Mouse (Mus musculus): Measurements from ENCODE around the gene Klhl2.
A peak's percentile ranks its signal among the peaks of the same experiment; 100 is the strongest.

Klhl2 gene

GRCm38 (mm10) chr8:64831656-64832055 is 18.2 kb downstream of the Klhl2 start:
- no peak for DNase-seq (ENCODE audit: low spot score in 2 of 2)

DNA sequence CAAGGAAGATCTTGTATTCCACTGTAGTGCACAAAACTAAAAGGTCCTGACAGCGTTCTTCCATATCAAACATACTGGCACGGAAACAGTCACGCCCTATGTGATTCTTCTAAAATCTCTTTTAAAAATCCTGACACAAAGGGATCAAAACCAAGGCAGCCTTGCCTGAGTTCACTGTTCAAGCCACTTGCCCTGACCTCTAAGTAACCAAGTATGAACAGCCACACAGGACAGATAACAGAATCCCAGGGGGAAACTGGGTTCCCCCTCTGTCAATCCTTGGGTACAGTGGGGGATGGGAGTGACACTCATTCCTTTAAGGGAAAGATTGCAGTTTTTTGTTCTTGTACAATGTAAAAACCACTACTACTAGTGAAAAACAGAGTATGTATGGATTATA is 19.9 kb downstream of the Klhl2 start:
- no peak for DNase-seq (ENCODE audit: low spot score in 2 of 2)

- no peak for DNase-seq (ENCODE audit: low spot score in 2 of 2)
These were observed 20.4 kb downstream of the Klhl2 start for GRCm38 (mm10) chr8:64829391-64829790.

DNA sequence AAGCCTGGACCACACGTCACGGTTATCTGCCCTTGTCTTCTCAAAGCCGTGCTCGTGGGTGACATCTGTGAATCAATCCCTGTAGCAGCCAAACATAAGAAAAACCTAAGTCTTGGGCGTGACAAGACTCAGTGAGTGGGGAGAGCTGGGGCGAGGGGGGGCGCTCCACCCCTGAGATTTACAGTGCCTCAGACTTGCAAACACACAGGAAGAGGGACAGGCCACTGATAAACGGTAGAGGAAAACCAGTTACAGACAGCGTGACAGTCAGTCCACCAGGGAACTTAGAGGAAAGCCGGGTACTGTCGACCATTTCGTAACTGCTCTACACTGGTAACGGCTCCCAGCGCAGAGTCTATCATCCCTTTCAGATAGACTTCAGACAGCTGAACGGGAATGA is 21.4 kb downstream of the Klhl2 start:
- no peak for DNase-seq (ENCODE audit: low spot score in 2 of 2)

DNA sequence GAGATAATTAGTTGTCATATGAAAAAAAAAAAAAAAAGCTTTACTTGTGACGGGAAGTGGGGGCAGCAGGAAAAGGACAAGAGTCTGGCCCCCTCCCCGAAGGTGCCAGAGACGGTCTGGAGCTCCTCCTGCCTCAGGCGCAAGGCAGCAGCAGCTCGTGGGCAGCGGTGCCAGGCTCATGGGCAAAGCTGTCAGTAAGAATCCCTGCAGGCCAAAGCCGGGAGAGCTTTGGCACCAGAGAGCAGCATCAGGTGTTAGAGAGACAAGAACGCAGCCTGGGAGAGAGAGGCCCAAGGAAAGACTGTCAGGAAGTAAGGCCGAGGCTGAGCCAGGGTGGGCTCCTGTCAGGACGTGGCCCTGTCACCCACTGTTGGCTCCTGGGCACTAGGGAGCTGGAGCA is 22.5 kb downstream of the Klhl2 start:
- DNase-seq (ENCODE audit: low spot score in 2 of 2), result no peak

DNA sequence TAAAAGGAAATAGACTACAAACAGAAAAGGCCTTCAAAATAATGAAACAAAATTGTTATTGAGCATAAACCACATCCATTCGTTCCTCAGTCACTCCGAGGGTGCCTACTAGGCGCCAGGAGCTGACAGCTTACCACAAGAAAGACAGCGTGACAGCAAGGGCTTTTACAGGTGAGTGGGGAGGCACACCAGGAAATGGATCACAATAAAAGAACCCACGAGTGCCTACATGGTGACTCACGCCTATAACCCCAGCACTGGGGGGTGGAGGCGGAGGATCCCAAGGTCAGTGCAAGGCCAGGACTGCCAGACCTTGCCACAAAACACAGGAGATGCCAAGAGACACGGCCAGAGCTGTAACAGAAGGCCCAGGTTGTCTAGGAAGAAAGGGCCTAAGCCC is 23.4 kb downstream of the Klhl2 start:
- DNase-seq (ENCODE audit: low spot score in 2 of 2), result no peak

- DNase-seq (ENCODE audit: low spot score in 2 of 2), result no peak
These were observed 25.9 kb downstream of the Klhl2 start for GRCm38 (mm10) chr8:64823905-64824304.

DNA sequence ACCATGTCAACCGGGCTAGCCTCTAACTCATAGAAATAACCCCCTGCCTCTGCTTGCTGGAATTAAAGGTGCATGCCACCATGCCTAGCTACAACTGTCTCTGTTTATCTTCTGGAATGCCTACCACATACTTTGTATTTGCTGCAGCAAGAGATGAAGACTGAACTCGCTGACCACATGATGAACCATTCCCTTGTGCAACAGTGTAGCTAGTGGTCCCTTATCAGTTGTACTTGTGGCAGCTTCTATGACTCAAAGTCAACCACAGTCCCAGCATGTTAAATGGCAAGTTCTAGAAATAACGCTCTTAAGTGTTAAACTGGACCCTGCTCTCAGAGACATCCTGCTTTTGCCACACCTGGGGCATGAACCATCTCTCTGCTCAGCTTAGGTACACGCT is 28.9 kb downstream of the Klhl2 start:
- DNase-seq (ENCODE audit: low spot score in 2 of 2), result no peak

DNA sequence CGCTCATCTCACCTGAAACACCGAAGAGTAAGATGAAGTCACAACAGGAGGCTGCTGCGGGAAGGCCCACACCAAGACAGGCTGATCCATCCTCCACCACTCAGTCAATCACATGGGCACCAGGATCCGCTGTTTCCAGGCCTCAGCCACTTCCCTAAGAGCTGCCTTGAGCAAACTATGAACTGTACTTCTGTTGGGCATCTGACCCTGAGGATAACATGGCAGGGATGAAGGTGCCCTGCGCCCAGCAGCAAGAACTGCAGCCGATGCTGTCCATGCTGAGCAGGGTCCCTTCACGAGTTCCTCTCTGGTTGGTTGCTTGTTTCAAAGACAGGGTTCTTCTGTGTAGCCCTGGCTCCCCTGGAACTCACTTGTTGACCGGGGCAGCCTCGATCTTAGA is 38.0 kb downstream of the Klhl2 start:
- no peak for DNase-seq (ENCODE audit: low spot score in 2 of 2)

DNA sequence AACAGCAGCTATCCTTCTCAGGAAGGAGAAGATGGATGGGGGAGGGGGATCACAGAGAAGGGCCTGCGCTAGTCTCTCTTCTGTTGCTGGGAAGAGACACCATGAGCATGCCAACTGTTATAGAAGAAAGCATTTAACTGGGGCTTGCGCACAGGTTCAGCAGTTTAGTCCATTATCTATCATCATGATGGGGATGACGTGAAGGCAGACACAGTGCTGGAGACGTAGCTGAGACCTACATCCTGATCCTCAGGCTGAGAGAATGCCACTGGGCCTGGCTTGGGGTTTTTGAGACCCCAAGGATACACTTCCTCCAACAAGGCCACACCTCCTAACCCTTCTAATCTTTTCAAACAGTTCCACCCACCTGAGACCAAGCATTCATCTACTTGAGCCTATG is 38.7 kb downstream of the Klhl2 start:
- DNase-seq (ENCODE audit: low spot score in 2 of 2), result no peak

DNA sequence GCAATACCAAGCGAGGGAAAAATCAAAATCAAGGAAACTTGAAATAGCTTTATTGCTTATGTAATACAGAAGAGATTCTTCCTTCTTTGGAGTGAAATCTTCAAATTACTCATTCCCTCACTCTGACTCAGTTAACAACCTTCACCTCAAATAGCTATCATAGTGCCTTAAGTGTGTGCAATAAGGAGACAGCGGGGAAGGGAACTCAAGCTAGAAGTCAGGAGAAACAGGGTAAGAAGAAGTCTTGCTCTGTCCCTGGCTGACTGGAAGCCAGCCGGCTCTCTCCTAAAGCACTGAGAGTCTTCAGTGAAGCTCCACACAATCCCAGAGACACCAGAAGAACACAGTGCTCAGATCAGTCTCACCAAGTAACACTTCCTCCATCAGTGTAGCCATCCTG is 43.3 kb downstream of the Klhl2 start:
- DNase-seq (ENCODE audit: low spot score in 2 of 2), result no peak

- DNase-seq (ENCODE audit: low spot score in 2 of 2), result no peak
These were observed 44.8 kb downstream of the Klhl2 start for GRCm38 (mm10) chr8:64804971-64805370.

GRCm38 (mm10) chr8:64799306-64799705 is 50.5 kb downstream of the Klhl2 start:
- DNase-seq (ENCODE audit: low spot score in 2 of 2), result no peak

GRCm38 (mm10) chr8:64798503-64798902 is 51.3 kb downstream of the Klhl2 start:
- no peak for DNase-seq (ENCODE audit: low spot score in 2 of 2)

DNA sequence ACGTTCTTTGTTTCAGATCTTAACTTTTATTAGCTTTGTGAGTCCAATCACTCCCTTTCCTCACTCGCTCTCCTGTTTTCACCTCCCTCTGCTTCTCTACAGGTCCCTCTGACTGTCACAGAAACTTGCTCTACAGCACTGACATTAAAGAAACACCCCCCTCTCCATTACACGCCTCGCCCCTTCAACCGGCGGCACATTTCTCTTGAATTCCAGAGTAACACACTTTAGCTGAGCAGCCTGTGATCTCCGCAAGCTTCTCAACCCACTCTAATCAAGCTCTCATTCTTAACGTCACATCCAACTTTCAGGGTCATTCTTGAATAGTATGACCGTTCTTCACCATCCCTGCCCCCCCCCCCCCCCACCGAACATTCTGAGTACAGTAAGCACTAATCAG is 52.1 kb downstream of the Klhl2 start:
- no peak for DNase-seq (ENCODE audit: low spot score in 2 of 2)

GRCm38 (mm10) chr8:64791250-64791881 is 58.5 kb downstream of the Klhl2 start:
- no peak for DNase-seq (ENCODE audit: low spot score in 2 of 2)

GRCm38 (mm10) chr8:64790418-64790817 is 59.4 kb downstream of the Klhl2 start:
- no peak for DNase-seq (ENCODE audit: low spot score in 2 of 2)

DNA sequence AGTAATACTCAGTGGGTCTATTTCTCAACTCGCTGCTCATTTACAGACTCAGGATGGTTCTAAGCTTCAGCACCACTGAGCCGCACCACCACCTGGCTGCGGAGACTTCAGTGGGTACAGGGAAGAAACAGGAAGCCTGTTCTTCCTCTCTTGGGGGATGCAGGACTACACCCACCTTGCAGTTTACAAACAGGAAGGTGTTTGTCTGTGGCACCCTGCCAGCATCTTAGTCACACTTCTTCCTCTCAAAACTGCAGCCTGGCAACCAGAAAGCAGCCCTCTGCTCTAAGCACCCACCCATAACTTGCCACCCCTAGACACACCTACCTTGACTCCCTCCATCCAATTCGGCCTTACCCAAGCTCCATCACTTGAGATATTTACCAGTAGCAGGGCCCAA is 61.1 kb downstream of the Klhl2 start:
- DNase-seq (ENCODE audit: low spot score in 2 of 2), result peak; percentile 48 to 63

DNA sequence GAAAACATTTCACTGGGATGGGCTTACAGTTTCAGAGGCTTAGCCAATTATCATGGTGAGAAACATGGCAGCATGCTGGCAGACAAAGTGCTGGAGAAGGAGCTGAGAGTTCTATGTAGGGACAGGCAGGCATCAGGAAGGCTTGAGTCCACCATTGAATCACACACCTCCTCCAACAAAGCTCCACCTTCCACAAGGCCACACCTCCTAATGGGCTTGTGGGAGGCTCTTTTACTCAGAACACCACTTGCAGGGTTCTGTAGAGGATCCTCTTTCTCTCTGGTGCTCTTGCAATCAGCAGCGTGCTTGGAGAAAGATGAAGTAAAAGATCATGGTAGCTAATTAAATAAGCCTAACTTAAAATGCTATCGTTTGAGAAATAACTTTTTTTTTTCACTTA is 63.0 kb downstream of the Klhl2 start:
- DNase-seq (ENCODE audit: low spot score in 2 of 2), result no peak

DNA sequence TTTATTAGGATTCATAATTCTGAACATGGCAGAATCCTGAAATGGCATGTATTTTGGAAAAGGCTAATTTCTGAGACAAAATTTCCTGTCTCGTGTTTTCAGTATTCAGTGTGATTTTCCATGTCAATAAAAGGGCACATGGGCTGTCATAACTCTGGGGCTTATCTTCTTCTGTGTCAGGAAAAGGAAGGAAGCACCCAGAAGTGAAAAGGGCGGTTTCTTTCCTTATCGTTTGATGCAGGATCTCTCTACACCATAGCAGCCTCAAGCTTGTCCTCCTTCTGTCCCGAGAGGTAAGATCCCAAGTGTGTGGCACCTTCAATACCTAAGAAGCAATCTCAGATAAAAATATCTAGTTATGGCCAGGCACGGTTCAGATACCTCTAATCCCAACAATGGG is 65.6 kb downstream of the Klhl2 start:
- DNase-seq (ENCODE audit: low spot score in 2 of 2), result no peak

GRCm38 (mm10) chr8:64781947-64782346 is 67.9 kb downstream of the Klhl2 start:
- no peak for DNase-seq (ENCODE audit: low spot score in 2 of 2)

GRCm38 (mm10) chr8:64777925-64778324 is 71.9 kb downstream of the Klhl2 start:
- no peak for DNase-seq (ENCODE audit: low spot score in 2 of 2)

DNA sequence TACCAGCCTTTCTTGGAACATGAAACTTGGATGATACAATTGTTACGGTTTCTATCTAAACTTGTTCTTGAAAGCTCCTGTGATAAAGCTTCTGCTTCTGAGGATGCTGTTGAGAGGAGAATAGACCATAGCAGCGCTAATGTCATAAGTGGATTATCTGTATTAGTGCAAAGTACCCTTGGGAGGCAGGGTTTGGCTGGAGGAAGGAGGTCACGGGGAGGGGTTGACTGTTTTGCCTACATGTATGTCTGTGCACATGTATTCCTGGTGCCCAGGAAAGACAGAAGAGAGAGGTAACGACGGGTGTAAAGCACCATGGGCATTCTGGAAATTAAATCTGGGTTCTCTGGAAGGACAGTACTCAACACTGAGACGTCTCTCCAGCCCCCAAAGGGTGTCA is 75.7 kb downstream of the Klhl2 start:
- no peak for DNase-seq (ENCODE audit: low spot score in 2 of 2)

DNA sequence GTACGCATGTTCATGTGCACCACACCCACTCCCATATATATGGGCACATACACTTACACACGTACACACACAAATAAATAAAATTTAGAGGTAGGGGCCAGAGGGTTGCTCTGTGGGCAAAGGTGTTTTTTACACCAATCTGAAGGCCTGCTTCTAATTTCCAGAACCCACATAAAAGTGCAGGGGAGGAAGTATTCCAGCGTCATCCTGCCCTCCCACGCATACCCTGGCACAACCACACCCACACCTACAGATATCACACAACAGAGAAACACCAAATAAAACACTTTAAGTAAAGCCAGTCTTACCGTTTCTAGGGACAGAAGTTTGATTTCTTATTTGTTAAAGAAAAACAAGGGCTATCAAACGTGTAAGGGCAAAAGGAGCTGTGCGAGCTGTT is 79.0 kb downstream of the Klhl2 start:
- no peak for DNase-seq (ENCODE audit: low spot score in 2 of 2)

GRCm38 (mm10) chr8:64769586-64769985 is 80.2 kb downstream of the Klhl2 start:
- no peak for DNase-seq (ENCODE audit: low spot score in 2 of 2)

Measured in thymus, postnatal 10 days (tissue).